Mouse (Mus musculus) embryonic stem cell, embryonic (primary cell): ENCODE data around the gene Vmn2r83.
"Not testable (repeated sequence)": the region's sequence is repeated elsewhere in the genome, so short reads cannot be mapped to it uniquely, and the experiment has no call there.

Source experiments
- CTCF ChIA-PET, 4 experiments: fragments of 300-600 bp in 2 of 4; fragments of 350-600 bp in 2 of 4; sonication (Branson Sonifier 250); formaldehyde crosslinking; loops; one replicate each; lab custom pipeline; 2022; ENCODE audit warnings: inconsistent platforms in 2 of 4; lab: Charles Lee
- POLR2A ChIA-PET, 4 experiments: fragments of 300-600 bp in 2 of 4; fragments of 350-600 bp in 2 of 4; sonication (Branson Sonifier 250); formaldehyde crosslinking; loops; one replicate each; lab custom pipeline; 2022; ENCODE audit warnings: antibody characterized with exemption in 4 of 4, inconsistent platforms in 1 of 4; lab: Charles Lee

Vmn2r83 gene

DNA sequence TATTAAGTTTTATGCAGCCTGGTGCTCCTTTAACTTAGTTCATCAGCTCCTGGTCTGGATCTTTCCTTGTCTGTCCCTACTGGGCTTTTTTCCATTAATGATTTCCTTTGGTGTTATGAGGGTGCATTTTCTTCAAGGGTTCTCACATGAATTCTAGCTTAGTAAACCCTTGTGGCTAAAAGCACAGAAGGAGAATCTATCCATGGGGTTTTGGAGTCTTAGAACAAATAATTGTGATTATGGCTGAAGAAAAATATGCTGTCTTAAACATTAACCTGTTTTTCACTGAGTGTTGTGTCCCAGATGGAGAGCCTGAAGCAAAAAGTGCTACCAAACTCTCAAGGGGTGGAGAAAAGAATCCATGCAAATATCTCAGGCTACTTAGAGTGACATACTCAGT, at the start of gene Vmn2r83:
Gene Vmn2r83, plus strand, starts transcription at position 301 of the 400 bp plus-strand sequence.
- POLR2A ChIA-PET: no interaction called here
- CTCF ChIA-PET: no interaction called here

DNA sequence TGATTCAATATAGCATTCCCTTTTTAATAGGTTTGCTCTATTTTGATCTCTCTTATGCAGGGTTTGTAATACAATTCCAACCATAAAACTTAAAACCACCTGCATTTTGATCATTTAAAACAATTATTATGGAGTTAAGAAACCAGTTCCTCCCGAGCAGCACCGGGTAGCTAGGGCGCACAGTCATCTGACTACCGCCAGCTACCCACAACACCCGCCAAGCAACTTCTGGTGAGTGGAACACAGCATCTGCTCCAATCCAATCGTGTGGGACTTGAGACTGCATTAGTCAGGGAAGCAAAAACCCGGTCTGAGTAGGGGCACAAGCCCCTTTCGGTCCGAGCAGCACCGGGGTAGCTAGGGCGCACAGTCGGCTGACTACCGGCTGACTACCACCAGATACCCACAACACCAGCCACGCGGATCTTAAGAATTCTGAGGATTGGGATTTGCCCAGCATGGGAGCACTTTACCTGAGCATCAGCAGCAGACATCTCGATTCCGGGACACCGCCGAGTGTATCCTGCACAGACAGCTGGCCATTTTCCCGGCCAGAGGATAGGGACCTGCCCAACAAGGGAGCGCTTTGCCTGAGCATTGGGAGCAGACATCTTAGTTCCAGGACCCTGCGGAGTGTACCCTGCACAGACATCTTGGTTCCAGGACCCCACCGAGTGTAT, 33.2 kb upstream of the Vmn2r83 start:
- POLR2A ChIA-PET: interaction anchor here in 1 of 4 experiments (1.0 kb wide), 1 partner anchor 20 kb away, joined by 3 read pairs; no protein-coding TSS in a partner anchor
- CTCF ChIA-PET: not testable (repeated sequence)

DNA sequence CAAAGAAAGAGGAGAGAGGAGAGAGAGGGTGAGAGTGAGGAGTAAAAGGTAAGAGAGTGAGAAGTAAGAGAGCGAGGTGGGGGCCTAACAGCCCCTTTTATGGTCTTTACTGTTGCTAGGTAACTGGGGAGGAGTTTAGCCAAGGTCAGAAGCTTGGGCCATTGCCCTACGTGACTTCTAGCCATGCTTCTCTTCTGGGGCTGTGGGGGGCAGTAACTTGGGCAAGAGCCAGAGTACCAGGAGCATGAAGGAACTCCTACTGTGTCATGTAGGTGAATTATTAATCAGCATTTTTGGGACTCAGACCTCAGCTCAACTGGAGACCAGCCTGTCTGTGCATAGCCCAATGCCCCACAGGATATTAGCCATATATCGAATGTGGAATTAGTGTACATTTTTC, 27.4 kb downstream of the Vmn2r83 start:
- ChIA-PET CTCF (interaction anchor here in 2 of 4 experiments (0.6 to 0.7 kb wide), 2 partner anchors 671 to 1070 kb away, joined by 3 to 6 read pairs; partner anchors contain the start of gene Cstb (in 1 of the 2)), POLR2A (interaction anchor here in 1 of 4 experiments (0.6 to 1.5 kb wide), 2 partner anchors 11 to 175 kb away, joined by 4 read pairs; no protein-coding TSS in a partner anchor)

DNA sequence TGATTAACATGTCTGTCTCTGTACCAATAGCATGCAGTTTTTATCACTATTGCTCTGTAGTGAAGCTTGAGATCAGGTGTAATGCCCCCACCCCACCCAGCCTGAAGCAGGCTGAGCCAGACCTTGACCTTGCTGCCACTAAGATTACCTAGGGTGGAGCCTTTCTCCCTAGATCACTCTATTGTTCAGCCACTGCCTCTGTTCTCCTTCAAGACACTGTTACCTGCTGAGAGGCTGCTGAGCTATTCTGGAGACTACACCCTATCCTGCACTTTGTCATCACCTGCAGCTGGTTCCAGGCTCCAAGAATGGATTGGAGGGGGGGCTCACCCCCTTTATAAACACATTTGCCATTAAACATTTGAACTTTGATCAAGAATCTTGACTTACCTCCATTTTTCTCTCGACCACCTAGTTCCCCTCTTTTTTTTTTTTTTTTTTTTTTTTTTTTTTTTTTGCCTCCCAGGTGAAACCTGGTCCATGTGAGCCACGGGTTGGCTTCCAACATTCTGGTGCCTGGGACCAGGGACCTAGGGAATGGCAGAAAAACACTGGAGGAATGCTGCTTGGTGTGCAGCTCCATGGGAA, 28.3 kb downstream of the Vmn2r83 start:
- POLR2A ChIA-PET: interaction anchor here (0.6 to 1.5 kb wide), 12 partner anchors 10 to 547 kb away, joined by 3 to 14 read pairs (median 4); partner anchors contain the start of gene Mier2 (in 1 of the 4)
- CTCF ChIA-PET: no interaction called here

DNA sequence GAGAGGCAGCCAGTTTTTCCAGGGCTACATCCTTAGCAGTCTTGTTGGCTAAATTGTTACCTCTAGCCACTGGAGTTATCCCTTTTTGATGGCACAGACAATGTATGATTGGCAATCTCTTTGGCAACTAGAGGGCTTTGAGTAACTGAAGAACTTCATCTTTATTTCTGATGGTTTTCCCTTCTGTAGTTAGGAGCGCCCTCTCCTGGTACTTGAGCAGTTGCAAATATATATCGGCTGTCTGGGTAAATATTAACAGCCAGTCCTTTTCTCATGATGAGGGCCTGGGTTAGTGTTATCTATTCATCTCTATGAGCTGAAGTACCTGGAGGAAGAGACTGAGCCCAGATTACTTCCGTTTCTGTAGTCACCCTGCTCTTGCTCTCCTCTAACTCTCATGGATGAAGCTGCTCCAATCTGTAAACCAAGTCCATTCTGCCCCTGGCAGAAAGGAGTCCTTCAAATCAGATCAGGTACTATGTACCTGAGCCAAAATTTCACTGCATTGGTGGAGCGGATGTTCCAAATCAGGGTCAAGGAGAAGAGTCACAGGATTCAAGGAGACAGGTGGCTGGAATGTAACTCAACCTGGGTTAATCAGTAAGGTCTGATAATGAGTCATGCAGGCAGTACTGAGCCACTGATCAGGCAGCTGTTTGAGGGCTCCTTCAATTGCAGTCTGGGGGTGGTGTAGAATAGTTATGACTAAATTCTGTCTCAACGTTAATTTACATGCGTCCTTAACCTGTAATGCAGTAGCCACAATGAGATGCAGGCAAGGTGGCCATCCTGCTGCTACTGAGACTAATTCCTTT, 34.5 kb downstream of the Vmn2r83 start:
- ChIA-PET CTCF (no interaction called here), POLR2A (interaction anchor here in 1 of 4 experiments (0.8 kb wide), 1 partner anchor 52 kb away, joined by 3 read pairs; the partner anchor contains the start of gene Mier2)

DNA sequence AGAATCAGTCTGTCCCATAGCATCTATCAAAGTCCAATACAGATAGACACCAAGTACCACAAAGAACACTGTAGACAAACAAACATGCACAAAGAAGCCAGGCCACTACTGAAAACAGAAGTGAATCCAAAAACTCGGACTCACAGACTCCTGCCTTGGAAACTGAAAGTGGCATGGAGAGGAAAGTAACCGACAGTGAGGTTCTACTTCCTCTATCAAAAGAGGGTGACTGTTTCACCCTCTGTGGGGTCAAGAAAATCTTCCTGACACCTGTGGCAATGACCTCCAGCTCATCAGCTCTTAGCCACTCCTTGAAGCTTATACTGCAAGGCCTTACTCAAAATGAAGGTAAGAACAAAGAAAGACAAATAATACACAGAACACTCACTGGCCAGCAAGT, 38.2 kb downstream of the Vmn2r83 start:
- POLR2A ChIA-PET: interaction anchor here in 1 of 4 experiments (1.7 kb wide), 1 partner anchor 10 kb away, joined by 4 read pairs; no protein-coding TSS in a partner anchor
- CTCF ChIA-PET: no interaction called here

DNA sequence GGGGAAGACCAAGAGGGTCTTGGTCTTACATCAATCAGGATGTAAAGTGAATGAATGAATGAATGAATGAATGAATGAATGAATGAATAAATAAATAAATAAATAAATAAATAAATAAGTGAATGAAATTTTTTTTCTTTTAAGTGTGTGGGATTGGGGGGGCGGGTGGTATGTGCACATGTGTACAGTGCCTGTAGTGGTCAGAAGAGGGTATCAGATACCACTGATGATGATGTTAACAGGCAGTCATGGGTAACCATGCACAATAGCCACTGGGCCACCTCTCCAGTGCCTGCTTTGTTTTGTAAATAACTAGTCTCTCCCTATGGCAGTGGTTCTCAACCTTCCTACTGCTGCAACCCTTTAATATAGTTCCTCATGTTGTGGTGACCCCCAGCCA, 55.9 kb downstream of the Vmn2r83 start:
- POLR2A ChIA-PET: no interaction called here
- CTCF ChIA-PET: no interaction called here

DNA sequence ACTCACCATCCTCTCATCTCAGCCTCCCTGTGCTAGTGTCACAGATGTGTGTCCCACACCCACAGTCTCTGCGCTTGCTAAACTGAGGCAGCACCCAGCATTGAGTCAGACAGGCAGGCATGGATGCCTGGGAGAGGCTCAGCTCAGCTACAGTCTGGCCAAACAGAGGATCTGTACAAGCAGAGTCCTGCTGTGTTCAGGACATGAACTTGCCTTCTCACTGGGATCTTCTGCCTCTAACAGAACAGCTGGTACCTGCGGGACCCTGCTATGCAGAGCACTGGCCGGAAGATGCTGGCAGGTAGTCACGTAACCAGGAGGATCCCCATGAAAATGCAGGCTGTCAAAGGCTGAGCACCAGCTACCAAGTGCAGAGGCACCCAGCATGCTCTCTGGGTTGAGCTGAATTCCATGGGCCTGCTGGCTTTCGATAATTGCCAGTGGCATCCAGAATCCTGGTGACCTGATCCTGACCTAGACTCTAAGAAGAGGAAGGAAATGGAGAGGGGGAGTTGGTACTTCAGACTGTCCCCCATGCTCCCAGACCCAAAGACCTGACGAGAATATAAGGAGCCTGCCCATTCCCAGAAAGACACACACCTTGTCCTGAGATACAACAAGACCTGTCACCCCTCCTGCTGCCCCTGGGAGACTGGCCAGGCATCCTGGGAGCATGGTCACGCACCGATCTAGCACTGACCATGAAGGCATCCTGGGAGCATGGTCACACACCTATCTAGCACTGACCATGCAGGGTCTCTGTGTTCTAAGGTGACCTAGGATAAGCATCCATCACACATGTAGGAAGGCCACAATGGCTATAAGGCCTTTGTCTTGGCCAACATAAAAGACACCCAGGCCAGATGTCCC, 57.2 kb downstream of the Vmn2r83 start:
- POLR2A ChIA-PET: no interaction called here

DNA sequence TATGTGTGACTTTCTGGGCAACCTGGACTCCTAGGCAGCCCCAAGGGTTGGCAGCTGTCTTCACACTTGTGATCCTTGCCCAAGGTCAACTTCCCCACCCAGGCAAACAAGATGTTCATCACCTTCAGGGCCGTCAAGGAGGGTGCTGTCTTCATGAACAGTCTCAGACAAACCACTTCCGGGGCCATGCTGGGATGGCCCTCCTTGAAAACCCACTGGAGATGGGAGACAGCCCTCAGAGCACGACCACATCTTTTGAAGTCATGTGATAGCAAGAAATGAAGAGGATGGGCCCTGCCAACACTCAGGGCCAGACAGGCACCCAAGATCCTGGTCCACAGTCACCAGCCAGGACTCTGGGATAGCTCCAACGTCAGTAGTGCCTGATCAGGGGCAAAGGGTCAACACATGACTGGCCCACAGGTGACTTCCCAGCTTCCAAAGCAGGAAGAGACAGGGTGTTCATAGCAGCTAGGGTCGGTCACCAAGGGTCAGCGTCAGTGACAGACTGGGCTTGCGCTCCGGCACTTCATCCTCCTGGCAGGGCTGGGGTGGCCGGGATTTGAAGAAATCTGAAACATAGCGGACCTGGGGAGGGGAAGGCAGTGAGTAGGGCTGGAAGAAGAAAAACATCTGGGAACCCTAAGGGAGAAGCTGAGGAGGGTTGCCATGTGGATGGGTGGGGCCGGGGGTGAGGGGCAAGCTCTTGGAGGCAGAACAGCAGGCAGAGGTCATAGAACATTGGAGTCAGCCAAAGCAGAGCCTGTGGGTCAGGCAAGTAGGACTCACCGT, 58.3 kb downstream of the Vmn2r83 start:
- POLR2A ChIA-PET: interaction anchor here in 1 of 4 experiments (0.5 kb wide), 1 partner anchor 30 kb away, joined by 3 read pairs; no protein-coding TSS in a partner anchor

More for the DNA sequence above, 57.2 kb downstream of the Vmn2r83 start:
- CTCF ChIA-PET: no interaction called here

DNA sequence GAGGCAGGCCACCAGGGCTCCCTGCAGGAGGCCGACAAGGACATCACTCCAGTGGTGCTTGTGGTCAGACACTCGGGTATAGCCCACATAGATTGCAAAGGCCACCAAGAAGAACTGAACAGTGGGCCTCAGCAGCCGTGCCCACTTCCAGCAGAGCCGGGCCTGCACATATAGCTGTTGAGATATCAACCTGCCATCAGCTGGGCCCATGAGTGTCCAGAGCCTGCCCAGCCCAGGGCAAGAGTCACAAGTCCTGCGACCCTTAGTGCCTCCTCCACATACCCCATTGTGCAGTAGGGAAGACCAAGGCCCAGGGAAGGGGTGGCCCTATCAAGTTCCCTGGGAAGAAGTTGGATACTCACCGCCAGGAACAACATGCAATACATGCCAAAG, 58.9 kb downstream of the Vmn2r83 start:
- ChIA-PET CTCF (interaction anchor here in 1 of 4 experiments (0.6 kb wide), 1 partner anchor 8 kb away, joined by 3 read pairs; no protein-coding TSS in a partner anchor), POLR2A (no interaction called here)

More for the DNA sequence above, 58.3 kb downstream of the Vmn2r83 start:
- CTCF ChIA-PET: no interaction called here

DNA sequence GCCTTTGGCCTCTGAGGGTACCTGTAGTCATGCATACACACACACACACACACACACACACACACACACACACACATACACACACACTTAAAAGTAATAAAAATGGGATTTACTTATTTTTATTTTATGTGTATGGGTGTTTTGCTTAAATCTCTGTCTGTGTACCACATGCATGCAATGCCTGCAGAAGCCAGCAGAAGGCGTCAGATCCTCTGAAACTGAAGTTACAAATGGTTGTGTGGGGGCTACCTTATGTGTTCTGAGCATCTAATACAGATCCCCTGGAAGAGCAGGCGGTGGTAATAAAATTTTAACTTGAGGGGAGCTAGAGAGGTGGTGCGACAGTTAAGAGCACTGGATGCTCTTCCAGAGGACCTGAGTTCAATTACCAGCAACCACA, 59.5 kb downstream of the Vmn2r83 start:
- ChIA-PET CTCF (interaction anchor here in 2 of 4 experiments (0.5 to 0.6 kb wide), 3 partner anchors 9 to 388 kb away, joined by 3 to 4 read pairs (median 3); no protein-coding TSS in a partner anchor), POLR2A (no interaction called here)

DNA sequence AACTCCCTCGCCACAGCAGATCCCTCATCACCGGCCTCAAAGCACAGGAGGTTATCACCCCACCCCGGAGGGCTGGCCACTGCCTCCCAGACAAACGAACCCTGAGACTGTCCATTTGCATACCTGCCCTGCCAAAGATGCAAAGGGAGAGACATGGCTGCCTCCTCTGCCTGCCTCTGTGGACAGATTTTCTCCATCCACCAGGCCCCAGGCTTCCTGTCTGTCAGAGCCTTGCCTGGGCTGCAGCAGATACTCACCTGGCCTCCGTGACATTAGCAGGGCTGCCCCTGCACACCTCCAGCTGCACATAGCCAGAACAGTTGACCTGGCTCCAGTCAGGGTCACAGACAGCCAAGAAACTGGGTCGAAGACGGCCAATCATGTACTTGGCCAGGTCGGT, 61.7 kb downstream of the Vmn2r83 start:
- ChIA-PET POLR2A (interaction anchor here in 1 of 4 experiments (1.1 kb wide), 1 partner anchor 14 kb away, joined by 3 read pairs; no protein-coding TSS in a partner anchor), CTCF (no interaction called here)

DNA sequence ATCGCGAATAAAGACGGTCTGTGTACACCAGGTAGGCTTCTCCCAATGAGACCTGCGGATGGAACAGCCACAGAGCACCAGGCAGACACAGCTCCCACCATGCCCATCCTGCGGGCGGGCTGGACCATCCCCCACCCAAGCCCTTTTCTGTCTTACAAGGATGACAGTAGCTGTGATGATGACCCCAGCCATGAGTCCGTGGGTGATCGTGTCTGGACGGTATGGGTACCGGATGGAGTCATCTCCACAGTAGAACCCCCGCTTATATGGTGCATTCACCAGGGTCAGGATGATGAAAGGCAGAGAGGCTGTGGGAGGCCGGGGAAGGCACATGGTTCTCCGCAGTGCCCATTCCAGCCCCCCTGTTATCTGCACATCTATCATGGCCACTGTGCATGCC, 62.2 kb downstream of the Vmn2r83 start:
- POLR2A ChIA-PET: interaction anchor here in 1 of 4 experiments (1.1 kb wide), 1 partner anchor 13 kb away, joined by 3 read pairs; no protein-coding TSS in a partner anchor
- CTCF ChIA-PET: no interaction called here

DNA sequence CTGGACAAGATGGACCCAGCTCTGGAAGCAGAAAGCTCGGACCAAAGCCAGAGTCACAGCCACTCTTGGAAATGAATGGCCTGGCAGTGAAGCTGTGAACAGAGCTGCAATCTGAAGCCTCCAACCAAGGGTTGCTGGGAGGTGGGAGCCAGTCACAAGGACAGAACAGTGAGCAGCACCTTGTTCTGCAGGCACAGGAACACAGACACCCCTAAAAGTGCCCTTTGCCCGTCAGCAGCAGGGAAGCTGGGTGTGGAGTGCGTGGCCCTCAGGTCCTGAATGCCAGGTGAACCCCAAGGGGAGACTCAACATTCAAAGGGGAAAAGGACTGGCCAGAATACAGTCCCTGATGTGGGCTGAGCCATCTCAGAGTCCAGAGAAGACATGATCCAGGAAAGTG, 63.1 kb downstream of the Vmn2r83 start:
- CTCF ChIA-PET: no interaction called here
- POLR2A ChIA-PET: interaction anchor here in 1 of 4 experiments (0.6 kb wide), 1 partner anchor 64 kb away, joined by 3 read pairs; no protein-coding TSS in a partner anchor

DNA sequence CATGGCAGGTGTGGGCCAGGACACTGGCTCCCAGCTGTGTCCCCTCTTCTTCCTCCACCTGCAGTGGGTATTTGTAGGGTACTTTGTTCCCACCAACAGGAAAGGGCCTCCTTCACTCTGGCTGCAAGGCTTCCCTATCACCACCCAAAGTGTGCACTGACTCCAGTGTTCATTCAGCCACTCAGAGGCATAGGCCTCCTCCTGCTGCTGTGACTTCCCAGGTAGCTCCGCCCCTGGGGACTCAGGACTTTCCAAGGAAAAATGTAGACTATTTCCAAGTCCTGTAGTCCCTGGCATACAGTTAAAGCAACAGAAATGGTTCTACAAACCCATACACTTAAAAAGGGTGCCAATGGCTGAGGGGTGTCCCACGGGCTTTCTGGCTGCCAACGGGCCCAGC, 64.1 kb downstream of the Vmn2r83 start:
- ChIA-PET POLR2A (interaction anchor here in 3 of 4 experiments (0.6 to 2.5 kb wide), 5 partner anchors 20 to 777 kb away, joined by 4 to 14 read pairs (median 5); partner anchors contain the start of gene Mier2 (in 1 of the 3)), CTCF (interaction anchor here in 3 of 4 experiments (0.5 to 1.2 kb wide), 6 partner anchors 9 to 751 kb away, joined by 3 to 8 read pairs (median 4); no protein-coding TSS in a partner anchor)

DNA sequence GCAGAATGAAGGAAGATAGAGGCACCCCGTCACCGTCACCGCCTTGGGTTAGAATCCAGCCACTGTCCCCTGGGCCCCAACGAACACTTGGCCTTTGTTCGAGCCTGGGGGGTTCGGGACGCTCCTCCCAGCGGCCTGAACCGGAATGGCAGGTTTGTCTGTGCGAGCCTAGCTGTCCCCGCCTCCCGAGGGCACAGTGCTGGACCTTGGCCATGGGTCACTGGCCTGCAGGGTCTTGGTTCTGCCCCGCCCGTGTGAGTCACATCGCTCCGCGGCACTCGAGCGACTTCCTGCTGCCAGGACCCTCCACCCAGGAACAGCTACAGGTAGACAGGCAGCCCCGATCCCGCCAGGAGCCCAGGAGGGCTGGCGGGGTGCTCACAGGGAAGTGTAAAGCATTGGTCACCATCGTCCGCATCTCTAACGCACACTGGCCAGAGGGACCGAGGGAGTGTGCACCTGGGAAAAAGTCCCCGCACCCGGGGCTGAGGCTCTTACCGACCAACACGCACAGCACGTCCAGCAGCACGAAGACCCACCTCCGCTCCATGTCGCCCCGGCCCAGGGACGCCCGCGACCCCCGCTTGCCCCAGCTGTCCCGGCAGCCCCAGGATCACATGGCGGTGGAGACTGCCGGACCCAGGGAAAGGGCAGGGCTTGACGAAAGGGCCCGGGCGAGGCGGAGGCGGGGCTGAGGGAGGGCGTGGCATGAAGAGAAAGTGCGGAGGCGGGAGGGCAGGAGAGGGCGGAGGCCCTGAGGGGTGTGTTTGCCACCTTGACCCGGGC, 64.8 kb downstream of the Vmn2r83 start, which contains the start of gene Plpp2:
Gene Plpp2, minus strand, starts transcription at position 671 of the 786 bp plus-strand sequence.
- ChIA-PET CTCF (interaction anchor here in 2 of 4 experiments (0.5 to 1.2 kb wide), 4 partner anchors 8 to 234 kb away, joined by 3 to 4 read pairs (median 3); no protein-coding TSS in a partner anchor), POLR2A (interaction anchor here (0.6 to 2.5 kb wide), 8 partner anchors 13 to 777 kb away, joined by 3 to 14 read pairs (median 4); partner anchors contain the start of gene Mier2 (in 2 of the 4))
